Mouse (Mus musculus) embryonic facial prominence, embryonic 11.5 days (tissue): ENCODE data around the gene Gm6502. TPM values are rescaled to one million over a fixed set of nuclear protein-coding genes. Genes with fewer than 3 reads are reported as not detected.
"Not testable (repeated sequence)": the region's sequence is repeated elsewhere in the genome, so short reads cannot be mapped to it uniquely, and the experiment has no call there.

Source experiments
- ATAC-seq: fragments of 200-750 bp; cut with Nextera tagmentation; replicated peaks from 2 replicates; pipeline ENCODE4 v1.8.0; 2017; ENCODE audit warnings: low read depth; ENCODE audit not compliant: insufficient number of reproducible peaks, low FRiP score, low TSS enrichment
- DNase-seq: peaks from one replicate; pipeline ENCODE4 v3.0.0-alpha.2; 2015; ENCODE audit warnings: low spot score
- H3K27ac ChIP-seq: fragments of 300-500 bp; sonication (generic); replicated peaks from 2 replicates; pipeline ENCODE4 v1.5.1; 2014; ENCODE audit warnings: mild to moderate bottlenecking, low read depth, low read length, control low read depth
- H3K27me3 ChIP-seq: fragments of 300-500 bp; sonication (generic); 2 replicates; pipeline ENCODE4 v1.6.1; 2014; ENCODE audit warnings: mild to moderate bottlenecking, low read length, moderate library complexity, mixed read lengths; ENCODE audit not compliant: control insufficient read depth, insufficient read depth
- H3K36me3 ChIP-seq: fragments of 300-500 bp; sonication (generic); replicated peaks from 2 replicates; pipeline ENCODE4 v1.6.1; 2014; ENCODE audit warnings: low read depth, mild to moderate bottlenecking, low read length, moderate library complexity, mixed read lengths; ENCODE audit not compliant: control insufficient read depth, insufficient read depth
- H3K4me1 ChIP-seq: fragments of 300-500 bp; sonication (generic); 2 replicates; pipeline ENCODE4 v1.6.1; 2014; ENCODE audit warnings: low read length, mixed read lengths; ENCODE audit not compliant: control insufficient read depth, insufficient read depth
- H3K4me2 ChIP-seq: fragments of 300-500 bp; sonication (generic); 2 replicates; pipeline ENCODE4 v1.6.1; 2014; ENCODE audit warnings: low read depth, mild to moderate bottlenecking, control low read depth, low read length, moderate library complexity
- H3K4me3 ChIP-seq: fragments of 300-500 bp; sonication (generic); 2 replicates; pipeline ENCODE4 v1.5.1; 2014; ENCODE audit warnings: low read depth, low read length, control low read depth
- H3K9ac ChIP-seq: fragments of 300-500 bp; sonication (generic); replicated peaks from 2 replicates; pipeline ENCODE4 v1.6.1; 2014; ENCODE audit warnings: mild to moderate bottlenecking, control low read depth, low read length
- H3K9me3 ChIP-seq: fragments of 300-500 bp; sonication (generic); replicated peaks from 2 replicates; pipeline ENCODE4 v1.6.1; 2016; ENCODE audit warnings: mild to moderate bottlenecking, low read length, inconsistent platforms, mixed read lengths; ENCODE audit not compliant: control insufficient read depth
- WGBS: fragments of 180-500 bp; shearing (Covaris S2); extraction: QIAGEN DNeasy Blood & Tissue Kit; methylation state at CpG from one replicate; pipeline ENCODE4 v1.1.7; 2014; 5-methylcytosine and 5-hydroxymethylcytosine counted together
- polyA plus RNA-seq: library from polyadenylated mRNA; unstranded; fragments of >200 nt; fragmentation: Nextera tagmentation; extraction: Ambion mirVana; gene quantifications from 2 replicates; pipeline ENCODE4 v1.2.1, GENCODE M21; 2014

Gene Gm6502
- not detected in 2 replicates for polyA plus RNA-seq

GRCm38 (mm10) chr5:94314135-94314534 is at the start of gene Gm6502:
Gene Gm6502, plus strand, starts transcription at chr5:94314435.
- ATAC-seq, H3K4me2 ChIP-seq, DNase-seq, H3K27ac ChIP-seq, H3K9ac ChIP-seq, H3K4me1 ChIP-seq, H3K4me3 ChIP-seq, H3K27me3 ChIP-seq, H3K36me3 ChIP-seq, H3K9me3 ChIP-seq: not testable (repeated sequence)
- no CpG with 5 or more reads among the region's 2 CpGs for WGBS

GRCm38 (mm10) chr5:94306696-94307095 is 7.5 kb upstream of the Gm6502 start, which contains the start of gene A430089I19Rik:
Gene A430089I19Rik, minus strand, starts transcription at chr5:94306796.
- H3K27ac ChIP-seq, ATAC-seq, H3K4me1 ChIP-seq, H3K4me3 ChIP-seq, DNase-seq, H3K9ac ChIP-seq, H3K9me3 ChIP-seq, H3K4me2 ChIP-seq, H3K36me3 ChIP-seq, H3K27me3 ChIP-seq: not testable (repeated sequence)
- WGBS = 94% methylated on average over 1 of the region's 1 CpGs

GRCm38 (mm10) chr5:94339449-94339848 is 25.2 kb downstream of the Gm6502 start, which contains the start of gene AA792892:
Gene AA792892, plus strand, starts transcription at chr5:94339749.
- not testable (repeated sequence) for H3K9ac ChIP-seq, H3K27me3 ChIP-seq, H3K4me3 ChIP-seq, H3K27ac ChIP-seq, H3K4me1 ChIP-seq, H3K36me3 ChIP-seq, DNase-seq, H3K9me3 ChIP-seq, ATAC-seq, H3K4me2 ChIP-seq
- no CpG with 5 or more reads among the region's 2 CpGs for WGBS

Other genes starting within 250 kb of the Gm6502 start
- not detected in 2 replicates for gene BC061212, start 243.9 kb upstream of the Gm6502 start, polyA plus RNA-seq
- not detected in 2 replicates for gene Gm6351, start 238.1 kb upstream of the Gm6502 start, polyA plus RNA-seq
- gene Gm3106, start 96.4 kb upstream of the Gm6502 start, polyA plus RNA-seq = not detected in 2 replicates
- gene A430089I19Rik, start 7.6 kb upstream of the Gm6502 start, polyA plus RNA-seq = not detected in 2 replicates
- not detected in 2 replicates for gene AA792892, start 25.3 kb downstream of the Gm6502 start, polyA plus RNA-seq
- not detected in 2 replicates for gene Gm7682, start 131.3 kb downstream of the Gm6502 start, polyA plus RNA-seq
- not detected in 2 replicates for gene Gm3139, start 211.9 kb downstream of the Gm6502 start, polyA plus RNA-seq